Mouse (Mus musculus) spleen, postnatal 4 days (tissue): Measurements from ENCODE around the gene Hivep3.

Experiments
- DNase-seq, 2 experiments: peaks; one replicate each; pipeline ENCODE4 v3.0.0; 2022; ENCODE audit warnings: low spot score in 2 of 2

The Hivep3 gene

GRCm38 (mm10) chr4:120058157-120058556, 324.6 kb downstream of the Hivep3 start:
- DNase-seq = no peak

- no peak for DNase-seq
Measured at GRCm38 (mm10) chr4:120058794-120059193, 325.2 kb downstream of the Hivep3 start.

- no peak for DNase-seq
Measured at GRCm38 (mm10) chr4:120061727-120062126, 328.1 kb downstream of the Hivep3 start.

- no peak for DNase-seq
Measured at GRCm38 (mm10) chr4:120062198-120062597, 328.6 kb downstream of the Hivep3 start.

GRCm38 (mm10) chr4:120062754-120063153, 329.2 kb downstream of the Hivep3 start:
- DNase-seq = no peak

GRCm38 (mm10) chr4:120063353-120064124, 330.0 kb downstream of the Hivep3 start:
- DNase-seq = no peak

- DNase-seq = no peak
Measured at GRCm38 (mm10) chr4:120064696-120065095, 331.1 kb downstream of the Hivep3 start, which contains the start of gene AL607142.1. Gene AL607142.1 (plus strand): TSS chr4:120064996.

- no peak for DNase-seq
Measured at GRCm38 (mm10) chr4:120066841-120067591, 333.4 kb downstream of the Hivep3 start.

GRCm38 (mm10) chr4:120067592-120068235, 334.1 kb downstream of the Hivep3 start:
- no peak for DNase-seq

- no peak for DNase-seq
Measured at GRCm38 (mm10) chr4:120068883-120069581, 335.4 kb downstream of the Hivep3 start.

- DNase-seq = no peak
Measured at GRCm38 (mm10) chr4:120069582-120069980, 336.0 kb downstream of the Hivep3 start.

GRCm38 (mm10) chr4:120071411-120071810, 337.8 kb downstream of the Hivep3 start:
- no peak for DNase-seq

GRCm38 (mm10) chr4:120071842-120072507, 338.4 kb downstream of the Hivep3 start:
- no peak for DNase-seq

- DNase-seq = no peak
Measured at GRCm38 (mm10) chr4:120074061-120074460, 340.5 kb downstream of the Hivep3 start.

GRCm38 (mm10) chr4:120077322-120077721, 343.7 kb downstream of the Hivep3 start:
- no peak for DNase-seq

GRCm38 (mm10) chr4:120082527-120082926, 348.9 kb downstream of the Hivep3 start:
- DNase-seq = no peak

GRCm38 (mm10) chr4:120083700-120084099, 350.1 kb downstream of the Hivep3 start:
- no peak for DNase-seq

GRCm38 (mm10) chr4:120089536-120089935, 356.0 kb downstream of the Hivep3 start:
- no peak for DNase-seq

GRCm38 (mm10) chr4:120091997-120092783, 358.6 kb downstream of the Hivep3 start:
- no peak for DNase-seq

GRCm38 (mm10) chr4:120096935-120097334, 363.4 kb downstream of the Hivep3 start:
- no peak for DNase-seq
